Mouse (Mus musculus) heart, embryonic 16.5 days (tissue): ENCODE results near the gene Ano2. TPM values are rescaled to one million over a fixed set of nuclear protein-coding genes. Genes with fewer than 3 reads are reported as not detected.

Experiments used
- ATAC-seq: fragments of 200-750 bp; cut with Nextera tagmentation; replicated peaks from 2 replicates; pipeline ENCODE4 v1.8.0; 2017; ENCODE audit warnings: moderate number of reproducible peaks; ENCODE audit not compliant: insufficient read depth, low FRiP score; ENCODE audit errors: extremely low read depth
- H3K27ac ChIP-seq: fragments of 300-500 bp; sonication (generic); 2 replicates; pipeline ENCODE4 v1.5.1; 2014; ENCODE audit warnings: mild to moderate bottlenecking, low read length, control low read depth, moderate library complexity
- H3K27me3 ChIP-seq: fragments of 300-500 bp; sonication (generic); 2 replicates; pipeline ENCODE4 v1.6.1; 2014; ENCODE audit warnings: low read length, mixed read lengths; ENCODE audit not compliant: control insufficient read depth, insufficient read depth
- H3K36me3 ChIP-seq: fragments of 300-500 bp; sonication (generic); 2 replicates; pipeline ENCODE4 v1.6.1; 2014; ENCODE audit not compliant: control insufficient read depth, insufficient read depth
- H3K4me1 ChIP-seq: fragments of 300-500 bp; sonication (generic); 2 replicates; pipeline ENCODE4 v1.6.1; 2014; ENCODE audit warnings: low read length, mixed read lengths; ENCODE audit not compliant: control insufficient read depth, insufficient read depth
- H3K4me2 ChIP-seq: fragments of 300-500 bp; sonication (generic); 2 replicates; pipeline ENCODE4 v1.6.1; 2014; ENCODE audit warnings: low read depth, mild to moderate bottlenecking, control low read depth, low read length
- H3K4me3 ChIP-seq: fragments of 300-500 bp; sonication (generic); 2 replicates; pipeline ENCODE4 v1.5.1; 2014; ENCODE audit warnings: mild to moderate bottlenecking, control low read depth, low read length
- H3K9ac ChIP-seq: fragments of 300-500 bp; sonication (generic); 2 replicates; pipeline ENCODE4 v1.6.1; 2014; ENCODE audit warnings: low read length, control low read depth
- H3K9me3 ChIP-seq: fragments of 300-500 bp; sonication (generic); replicated peaks from 2 replicates; pipeline ENCODE4 v1.6.1; 2016; ENCODE audit warnings: low read length; ENCODE audit not compliant: control insufficient read depth
- WGBS: fragments of 180-500 bp; shearing (Covaris S2); extraction: QIAGEN DNeasy Blood & Tissue Kit; methylation state at CpG from one replicate; pipeline ENCODE4 v1.1.7; 2014; 5-methylcytosine and 5-hydroxymethylcytosine counted together
- polyA plus RNA-seq: library from polyadenylated mRNA; unstranded; fragments of >200 nt; fragmentation: Nextera tagmentation; extraction: Ambion mirVana; gene quantifications from 2 replicates; pipeline ENCODE4 v1.2.1, GENCODE M21; 2015

Ano2 gene
- polyA plus RNA-seq, 1 experiment from 2014 or later, result 0.08 TPM

- no peak for ATAC-seq
- Histone ChIP-seq H3K27me3 (no peaks in the 10 kb centered on the region), H3K4me3 (no peak overlapping the region), H3K4me1 (no peaks in the 10 kb centered on the region), H3K36me3 (no peaks in the 10 kb centered on the region), H3K4me2 (no peak overlapping the region), H3K9ac (no peak overlapping the region), H3K9me3 (no peaks in the 10 kb centered on the region), H3K27ac (no peak overlapping the region)
- 25% methylated on average over 1 of the region's 1 CpGs for WGBS
These were observed 168.1 kb downstream of the Ano2 start for GRCm38 (mm10) chr6:125858294-125858693.

GRCm38 (mm10) chr6:125868516-125868915 is 178.3 kb downstream of the Ano2 start:
- no peaks in the 10 kb centered on the region for H3K36me3 ChIP-seq
- no peaks in the 10 kb centered on the region for H3K9me3 ChIP-seq
- no peak overlapping the region for H3K9ac ChIP-seq
- no peak overlapping the region for H3K4me2 ChIP-seq
- no peak overlapping the region for H3K4me3 ChIP-seq
- no peak overlapping the region for H3K27ac ChIP-seq
- H3K4me1 ChIP-seq, result no peaks in the 10 kb centered on the region
- 27% methylated on average over 2 of the region's 2 CpGs for WGBS
- no peak for ATAC-seq
- H3K27me3 ChIP-seq, result 0 out of 2 replicates have a peak, but pooled peaks cover 3% of the 10 kb centered on the region

GRCm38 (mm10) chr6:125871482-125871881 is 181.3 kb downstream of the Ano2 start:
- 77% methylated on average over 4 of the region's 4 CpGs for WGBS
- Histone ChIP-seq H3K9me3 (no peaks in the 10 kb centered on the region), H3K9ac (no peak overlapping the region), H3K4me1 (no peaks in the 10 kb centered on the region), H3K27ac (no peak overlapping the region), H3K4me3 (no peak overlapping the region), H3K36me3 (no peaks in the 10 kb centered on the region), H3K27me3 (0 out of 2 replicates have a peak, but pooled peaks cover 3% of the 10 kb centered on the region), H3K4me2 (no peak overlapping the region)
- ATAC-seq, result no peak

- Histone ChIP-seq H3K9ac (no peak overlapping the region), H3K36me3 (no peaks in the 10 kb centered on the region), H3K27ac (no peak overlapping the region), H3K27me3 (no peaks in the 10 kb centered on the region), H3K4me3 (no peak overlapping the region), H3K4me1 (no peaks in the 10 kb centered on the region), H3K4me2 (no peak overlapping the region), H3K9me3 (no peaks in the 10 kb centered on the region)
- ATAC-seq, result no peak
- 77% methylated on average over 6 of the region's 6 CpGs for WGBS
These were observed 184.5 kb downstream of the Ano2 start for GRCm38 (mm10) chr6:125874742-125875141.

- Histone ChIP-seq H3K4me1 (no peaks in the 10 kb centered on the region), H3K36me3 (no peaks in the 10 kb centered on the region), H3K9ac (no peak overlapping the region), H3K4me2 (no peak overlapping the region), H3K9me3 (no peaks in the 10 kb centered on the region), H3K27me3 (no peaks in the 10 kb centered on the region; the same call in 1 of the 2 replicates), H3K4me3 (no peak overlapping the region), H3K27ac (no peak overlapping the region)
- 93% methylated on average over 1 of the region's 1 CpGs for WGBS
- no peak for ATAC-seq
These were observed 186.7 kb downstream of the Ano2 start for GRCm38 (mm10) chr6:125876884-125877283.

- Histone ChIP-seq H3K9me3 (no peaks in the 10 kb centered on the region), H3K4me2 (no peak overlapping the region), H3K27ac (no peak overlapping the region), H3K9ac (no peak overlapping the region), H3K4me3 (no peak overlapping the region), H3K27me3 (no peaks in the 10 kb centered on the region; the same call in 1 of the 2 replicates), H3K4me1 (no peaks in the 10 kb centered on the region), H3K36me3 (no peaks in the 10 kb centered on the region)
- ATAC-seq, result no peak
- WGBS, result 62% methylated on average over 2 of the region's 2 CpGs
These were observed 188.5 kb downstream of the Ano2 start for GRCm38 (mm10) chr6:125878671-125879070.

- Histone ChIP-seq H3K27ac (no peak overlapping the region), H3K4me1 (no peaks in the 10 kb centered on the region), H3K9ac (no peak overlapping the region), H3K27me3 (no peaks in the 10 kb centered on the region; the same call in 1 of the 2 replicates), H3K4me2 (no peak overlapping the region), H3K4me3 (no peak overlapping the region), H3K9me3 (no peaks in the 10 kb centered on the region), H3K36me3 (no peaks in the 10 kb centered on the region)
- 85% methylated on average over 7 of the region's 7 CpGs for WGBS
- no peak for ATAC-seq
These were observed 189.1 kb downstream of the Ano2 start for GRCm38 (mm10) chr6:125879306-125879705.

- H3K9ac ChIP-seq, result no peak overlapping the region
- no peaks in the 10 kb centered on the region for H3K4me1 ChIP-seq
- 83% methylated on average over 1 of the region's 1 CpGs for WGBS
- no peaks in the 10 kb centered on the region for H3K36me3 ChIP-seq
- no peak overlapping the region for H3K4me3 ChIP-seq
- no peak overlapping the region for H3K27ac ChIP-seq
- no peak for ATAC-seq
- no peaks in the 10 kb centered on the region for H3K9me3 ChIP-seq
- H3K4me2 ChIP-seq, result no peak overlapping the region
- no peaks in the 10 kb centered on the region for H3K27me3 ChIP-seq
These were observed 198.4 kb downstream of the Ano2 start for GRCm38 (mm10) chr6:125888596-125888995.

GRCm38 (mm10) chr6:125894340-125894739 is 204.1 kb downstream of the Ano2 start:
- ATAC-seq, result no peak
- WGBS, result 57% methylated on average over 3 of the region's 3 CpGs
- no peaks in the 10 kb centered on the region for H3K36me3 ChIP-seq

More at GRCm38 (mm10) chr6:125894340-125894739, 204.1 kb downstream of the Ano2 start:
- H3K9ac ChIP-seq, result no peak overlapping the region
- no peak overlapping the region for H3K27ac ChIP-seq
- no peak overlapping the region for H3K4me3 ChIP-seq
- H3K4me2 ChIP-seq, result no peak overlapping the region
- no peaks in the 10 kb centered on the region for H3K27me3 ChIP-seq
- H3K9me3 ChIP-seq, result no peaks in the 10 kb centered on the region
- H3K4me1 ChIP-seq, result no peaks in the 10 kb centered on the region
